Mouse (Mus musculus) neural tube, embryonic 12.5 days (tissue): ENCODE results near the gene Clec3b. TPM values are rescaled to one million over a fixed set of nuclear protein-coding genes. Genes with fewer than 3 reads are reported as not detected.
A peak's percentile ranks its signal among the peaks of the same experiment; 100 is the strongest.

ENCODE experiments used
- ATAC-seq: fragments of 200-750 bp; cut with Nextera tagmentation; 2 replicates; pipeline ENCODE4 v1.8.0; 2017; ENCODE audit warnings: low read depth, mild to moderate bottlenecking, moderate TSS enrichment, moderate library complexity; ENCODE audit not compliant: low FRiP score
- H3K27ac ChIP-seq: fragments of 300-500 bp; sonication (generic); 2 replicates; pipeline ENCODE4 v1.5.1; 2016
- H3K27me3 ChIP-seq: fragments of 300-500 bp; sonication (generic); replicated peaks from 2 replicates; pipeline ENCODE4 v1.6.1; 2016; ENCODE audit warnings: mild to moderate bottlenecking
- H3K36me3 ChIP-seq: fragments of 300-500 bp; sonication (generic); 2 replicates; pipeline ENCODE4 v1.6.1; 2016; ENCODE audit warnings: mild to moderate bottlenecking
- H3K4me1 ChIP-seq: fragments of 300-500 bp; sonication (generic); 2 replicates; pipeline ENCODE4 v1.6.1; 2016
- H3K4me2 ChIP-seq: fragments of 300-500 bp; sonication (generic); replicated peaks from 2 replicates; pipeline ENCODE4 v1.6.1; 2016; ENCODE audit warnings: mild to moderate bottlenecking
- H3K4me3 ChIP-seq: fragments of 300-500 bp; sonication (generic); 2 replicates; pipeline ENCODE4 v1.5.1; 2016
- H3K9ac ChIP-seq: fragments of 300-500 bp; sonication (generic); 2 replicates; pipeline ENCODE4 v1.6.1; 2016; ENCODE audit warnings: mild to moderate bottlenecking
- H3K9me3 ChIP-seq: fragments of 300-500 bp; sonication (generic); 2 replicates; pipeline ENCODE4 v1.6.1; 2016; ENCODE audit warnings: mild to moderate bottlenecking
- WGBS: fragments of 180-500 bp; shearing (Covaris S2); methylation state at CpG from one replicate; pipeline ENCODE4 v1.1.7; 2016; 5-methylcytosine and 5-hydroxymethylcytosine counted together
- polyA plus RNA-seq: library from polyadenylated mRNA; unstranded; fragments of >200 nt; fragmentation: Nextera tagmentation; extraction: Ambion mirVana; gene quantifications from 2 replicates; pipeline ENCODE4 v1.2.1, GENCODE M21; 2016

Clec3b gene
- polyA plus RNA-seq: 0.20 TPM in 1 of 2 replicates, not detected in the other

GRCm38 (mm10) chr9:123150241-123151020 is at the start of gene Clec3b:
Clec3b (plus strand) TSS chr9:123150946.
- no peak for ATAC-seq
- WGBS: 83% methylated on average over 5 of the region's 5 CpGs

GRCm38 (mm10) chr9:123103425-123103824 is 47.3 kb upstream of the Clec3b start:
- Histone ChIP-seq H3K4me1 (no peaks in the 10 kb centered on the region), H3K27me3 (no peaks in the 10 kb centered on the region), H3K4me3 (no peak overlapping the region), H3K4me2 (no peak overlapping the region), H3K27ac (no peak overlapping the region), H3K36me3 (peaks cover 31% of the 10 kb centered on the region), H3K9ac (no peak overlapping the region), H3K9me3 (no peaks in the 10 kb centered on the region)
- ATAC-seq: no peak

More at GRCm38 (mm10) chr9:123150241-123151020, at the start of gene Clec3b:
- Histone ChIP-seq H3K9me3 (0 out of 2 replicates have a peak, but pooled peaks cover 3% of the 10 kb centered on the region), H3K27me3 (no peaks in the 10 kb centered on the region), H3K27ac (no peak within 1 kb of the TSS), H3K4me2 (no peak within 1 kb of the TSS), H3K4me3 (no peak within 1 kb of the TSS), H3K9ac (no peak within 1 kb of the TSS), H3K36me3 (no peaks in the 10 kb centered on the region), H3K4me1 (no peaks in the 10 kb centered on the region)

GRCm38 (mm10) chr9:123104362-123104761 is 46.4 kb upstream of the Clec3b start:
- Histone ChIP-seq H3K9ac (no peak overlapping the region), H3K36me3 (peaks cover 25% of the 10 kb centered on the region), H3K4me3 (no peak overlapping the region), H3K4me2 (no peak overlapping the region), H3K27me3 (no peaks in the 10 kb centered on the region), H3K27ac (no peak overlapping the region), H3K9me3 (no peaks in the 10 kb centered on the region), H3K4me1 (no peaks in the 10 kb centered on the region)
- no peak for ATAC-seq

- no peaks in the 10 kb centered on the region for H3K9me3 ChIP-seq
- H3K36me3 ChIP-seq: peaks cover 11% of the 10 kb centered on the region
- H3K4me1 ChIP-seq: peaks cover 9% of the 10 kb centered on the region
- 94% methylated on average over 4 of the region's 4 CpGs for WGBS
- H3K9ac ChIP-seq: no peak overlapping the region
- no peak overlapping the region for H3K27ac ChIP-seq
- no peak overlapping the region for H3K4me2 ChIP-seq
- no peak for ATAC-seq
- no peak overlapping the region for H3K4me3 ChIP-seq
- H3K27me3 ChIP-seq: no peaks in the 10 kb centered on the region
Observed at GRCm38 (mm10) chr9:123107186-123107585, 43.6 kb upstream of the Clec3b start.

- Histone ChIP-seq H3K36me3 (peaks cover 11% of the 10 kb centered on the region), H3K4me2 (no peak overlapping the region), H3K9me3 (no peaks in the 10 kb centered on the region), H3K4me3 (no peak overlapping the region), H3K4me1 (peaks cover 16% of the 10 kb centered on the region), H3K27ac (no peak overlapping the region), H3K27me3 (no peaks in the 10 kb centered on the region), H3K9ac (no peak overlapping the region)
- no peak for ATAC-seq
- 96% methylated on average over 7 of the region's 7 CpGs for WGBS
Observed at GRCm38 (mm10) chr9:123109188-123109587, 41.6 kb upstream of the Clec3b start.

- Histone ChIP-seq H3K4me1 (peaks cover 16% of the 10 kb centered on the region), H3K9ac (peak overlapping the region; percentile 87; the same call in 1 of the 2 replicates), H3K4me3 (peak overlapping the region; percentile 92), H3K9me3 (no peaks in the 10 kb centered on the region), H3K4me2 (peak overlapping the region; percentile 90), H3K36me3 (peaks cover 9% of the 10 kb centered on the region), H3K27me3 (no peaks in the 10 kb centered on the region), H3K27ac (no peak overlapping the region)
- 67% methylated on average over 8 of the region's 8 CpGs for WGBS
- ATAC-seq: no peak
Observed at GRCm38 (mm10) chr9:123111751-123112221, 39.0 kb upstream of the Clec3b start.

GRCm38 (mm10) chr9:123112805-123113521 is 37.8 kb upstream of the Clec3b start, which contains the start of the genes Zdhhc3 and Exosc7:
Zdhhc3 (minus strand) TSS chr9:123113205.
Exosc7 (plus strand) TSS chr9:123113215.
- peak; percentile 95 for ATAC-seq
- peak within 1 kb of the TSS; percentile 92 for H3K4me3 ChIP-seq
- H3K36me3 ChIP-seq: peaks cover 10% of the 10 kb centered on the region
- peak within 1 kb of the TSS; percentile 87 for H3K9ac ChIP-seq
- peak within 1 kb of the TSS; percentile 90 for H3K4me2 ChIP-seq
- peak within 1 kb of the TSS; percentile 88 for H3K27ac ChIP-seq
- under 1% methylated on average over 74 of the region's 79 CpGs for WGBS
- H3K9me3 ChIP-seq: no peaks in the 10 kb centered on the region
- H3K27me3 ChIP-seq: no peaks in the 10 kb centered on the region
- H3K4me1 ChIP-seq: peaks cover 16% of the 10 kb centered on the region

GRCm38 (mm10) chr9:123113931-123114330 is 36.8 kb upstream of the Clec3b start:
- Histone ChIP-seq H3K9ac (peak overlapping the region; percentile 87), H3K36me3 (peaks cover 10% of the 10 kb centered on the region), H3K4me1 (peaks cover 16% of the 10 kb centered on the region), H3K27ac (no peak overlapping the region), H3K9me3 (no peaks in the 10 kb centered on the region), H3K27me3 (no peaks in the 10 kb centered on the region), H3K4me2 (peak overlapping the region; percentile 90), H3K4me3 (peak overlapping the region; percentile 92)
- ATAC-seq: no peak
- 67% methylated on average over 6 of the region's 6 CpGs for WGBS

- no peak overlapping the region for H3K4me2 ChIP-seq
- no peak overlapping the region for H3K27ac ChIP-seq
- 93% methylated on average over 1 of the region's 1 CpGs for WGBS
- H3K4me3 ChIP-seq: no peak overlapping the region
- H3K9me3 ChIP-seq: no peaks in the 10 kb centered on the region
- H3K4me1 ChIP-seq: peaks cover 16% of the 10 kb centered on the region
- H3K27me3 ChIP-seq: no peaks in the 10 kb centered on the region
- no peak overlapping the region for H3K9ac ChIP-seq
- peaks cover 25% of the 10 kb centered on the region for H3K36me3 ChIP-seq
- ATAC-seq: no peak
Observed at GRCm38 (mm10) chr9:123115566-123115965, 35.2 kb upstream of the Clec3b start.

GRCm38 (mm10) chr9:123123017-123123416 is 27.7 kb upstream of the Clec3b start:
- ATAC-seq: no peak
- 91% methylated on average over 3 of the region's 3 CpGs for WGBS
- H3K36me3 ChIP-seq: peaks cover 52% of the 10 kb centered on the region
- H3K4me1 ChIP-seq: no peaks in the 10 kb centered on the region
- no peak overlapping the region for H3K4me2 ChIP-seq
- H3K9me3 ChIP-seq: no peaks in the 10 kb centered on the region
- H3K9ac ChIP-seq: no peak overlapping the region
- no peak overlapping the region for H3K27ac ChIP-seq
- H3K4me3 ChIP-seq: no peak overlapping the region
- H3K27me3 ChIP-seq: no peaks in the 10 kb centered on the region

- no peak overlapping the region for H3K9ac ChIP-seq
- no peaks in the 10 kb centered on the region for H3K27me3 ChIP-seq
- no peaks in the 10 kb centered on the region for H3K4me1 ChIP-seq
- H3K36me3 ChIP-seq: peaks cover 58% of the 10 kb centered on the region
- H3K9me3 ChIP-seq: no peaks in the 10 kb centered on the region
- no peak for ATAC-seq
- WGBS: 97% methylated on average over 6 of the region's 6 CpGs
- H3K27ac ChIP-seq: no peak overlapping the region
- H3K4me3 ChIP-seq: no peak overlapping the region
- H3K4me2 ChIP-seq: no peak overlapping the region
Observed at GRCm38 (mm10) chr9:123123571-123124412, 27.0 kb upstream of the Clec3b start.
